Mouse (Mus musculus): ENCODE results near the gene Yipf2.

DNA sequence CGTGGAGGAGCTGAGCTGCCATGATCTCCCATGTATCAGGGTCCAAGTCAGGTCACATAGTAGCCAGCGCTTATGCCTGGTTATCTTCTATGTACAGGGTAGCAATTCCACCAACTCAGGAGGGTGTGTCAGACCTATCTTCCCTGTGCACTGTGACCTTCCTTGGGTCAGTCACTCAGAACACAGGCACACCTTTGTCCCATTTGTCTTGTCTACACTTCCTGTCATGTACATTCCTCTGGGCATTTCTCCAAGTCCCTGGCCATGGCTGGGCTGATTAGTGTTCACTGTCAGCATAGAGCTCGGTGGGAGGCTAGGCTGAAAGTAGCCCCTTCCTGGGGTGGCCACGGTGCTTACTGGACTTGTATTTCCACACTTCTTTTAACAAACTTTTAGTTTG, 34.3 kb downstream of the Yipf2 start:
- TF ChIP-seq CTCF (IDR thresholded peaks at IDR 0.05; ENCODE audit: low read depth, low read length), result no peak
- TF ChIP-seq POLR2AphosphoS5 (IDR thresholded peaks at IDR 0.05; ENCODE audit: insufficient replicate concordance, low read depth, low read length), result no peak
- TF ChIP-seq GATA2 (IDR thresholded peaks at IDR 0.05; ENCODE audit: borderline replicate concordance, low read depth, low read length), result no peak
- TF ChIP-seq TAL1 (conservative IDR thresholded peaks at IDR 0.05; ENCODE audit: low read depth, low read length), result peak; percentile 59
- no peak for TF ChIP-seq GATA1 (IDR thresholded peaks at IDR 0.05; ENCODE audit: borderline replicate concordance, low read length)

All from G1E (cell line).